Mouse (Mus musculus): Measurements from ENCODE around the gene 1700067P10Rik.

DNA sequence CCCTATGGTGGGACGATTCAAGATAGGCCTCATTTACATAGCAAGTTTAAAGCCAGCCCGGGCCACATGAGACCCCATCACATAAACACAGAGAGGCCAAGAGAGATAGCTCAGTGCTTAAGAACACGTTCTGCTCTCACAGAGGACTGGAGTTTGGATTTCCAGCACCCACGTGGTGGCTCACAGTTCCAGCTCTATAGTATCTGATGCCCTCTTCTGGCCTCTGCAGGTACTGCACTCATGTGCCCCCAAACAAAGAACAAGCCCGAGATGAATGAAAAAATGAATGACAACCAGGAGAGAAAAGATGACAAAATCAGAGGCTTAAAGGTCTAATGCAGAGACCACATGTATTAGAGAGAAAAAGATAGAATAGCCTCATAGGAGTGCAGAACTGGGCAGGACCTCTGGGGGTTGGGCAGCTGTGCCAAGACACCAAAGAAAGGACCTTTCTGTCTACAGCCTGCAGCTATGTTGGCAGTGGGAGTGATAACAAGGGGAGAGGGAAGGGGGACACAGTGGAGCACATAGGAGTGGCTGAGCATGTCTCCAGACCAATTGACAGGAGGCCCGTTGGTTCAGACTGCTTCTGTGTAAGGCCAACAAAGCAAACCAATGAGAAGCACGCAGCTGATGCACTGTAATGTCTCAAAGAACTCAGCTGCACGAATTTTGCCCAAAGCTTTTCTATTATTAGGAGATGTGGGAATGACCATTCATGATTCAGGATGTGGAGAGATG, 21.6 kb downstream of the 1700067P10Rik start:
- TF ChIP-seq CTCF (IDR thresholded peaks at IDR 0.05; ENCODE audit: control insufficient read depth, insufficient read depth, insufficient read length) (no peak), MYOG (IDR thresholded peaks at IDR 0.05; ENCODE audit: control insufficient read depth, extremely low read depth, insufficient read length) (no peak), MYOD1 (IDR thresholded peaks at IDR 0.05; ENCODE audit: control insufficient read depth, insufficient read length, low read depth) (no peak), MAX (IDR thresholded peaks at IDR 0.05) (no peak), USF1 (IDR thresholded peaks at IDR 0.05; ENCODE audit: low read depth) (no peak)
